Mouse (Mus musculus) E14TG2a.4 (cell line): ENCODE data around the gene Plppr3.

Experiments used
- H3K27me3 ChIP-seq: 2 replicates; pipeline ENCODE4 v1.6.1; 2014; ENCODE audit warnings: low read length, control low read depth; ENCODE audit not compliant: insufficient read depth
- H3K36me3 ChIP-seq: 2 replicates; pipeline ENCODE4 v1.6.1; 2014; ENCODE audit warnings: low read length, control low read depth; ENCODE audit not compliant: insufficient read depth
- H3K4me1 ChIP-seq: replicated peaks from 2 replicates; pipeline ENCODE4 v1.6.1; 2014; ENCODE audit warnings: low read depth, low read length, control low read depth
- H3K4me3 ChIP-seq: replicated peaks from 2 replicates; pipeline ENCODE4 v1.5.1; 2014; ENCODE audit warnings: mild to moderate bottlenecking, low read length
- H3K9me3 ChIP-seq: 2 replicates; pipeline ENCODE4 v1.6.1; 2014; ENCODE audit warnings: low read length, control low read depth
- CTCF ChIP-seq: conservative IDR thresholded peaks from 2 replicates; pipeline ENCODE4 v1.5.1; 2014; ENCODE audit warnings: low read length
- NANOG ChIP-seq: IDR thresholded peaks from 2 replicates; pipeline ENCODE4 v1.6.1; 2014; ENCODE audit warnings: borderline replicate concordance, low read length, mixed read lengths
- POU5F1 ChIP-seq: IDR thresholded peaks from 2 replicates; pipeline ENCODE4 v1.6.1; 2014; ENCODE audit warnings: low read length, borderline replicate concordance

Gene Plppr3

GRCm38 (mm10) chr10:79916808-79917531 is 42.5 kb upstream of the Plppr3 start, which contains the start of gene Kiss1r:
Gene Kiss1r, plus strand, starts transcription at chr10:79916971.
- H3K4me3 ChIP-seq: peak within 1 kb of the TSS; percentile 84
- TF ChIP-seq POU5F1: no peak
- no peak for TF ChIP-seq CTCF
- TF ChIP-seq NANOG: no peak

GRCm38 (mm10) chr10:79916081-79916480 is 41.6 kb upstream of the Plppr3 start:
- Histone ChIP-seq H3K9me3 (no peaks in the 10 kb centered on the region), H3K36me3 (peaks cover 8% of the 10 kb centered on the region), H3K27me3 (peaks cover 38% of the 10 kb centered on the region), H3K4me1 (peaks cover 73% of the 10 kb centered on the region), H3K4me3 (peak overlapping the region; percentile 84)
- TF ChIP-seq CTCF (no peak), NANOG (no peak), POU5F1 (no peak)

More at GRCm38 (mm10) chr10:79916808-79917531, 42.5 kb upstream of the Plppr3 start, which contains the start of gene Kiss1r:
- Histone ChIP-seq H3K4me1 (peaks cover 74% of the 10 kb centered on the region), H3K36me3 (peaks cover under 1% of the 10 kb centered on the region), H3K9me3 (no peaks in the 10 kb centered on the region), H3K27me3 (peaks cover 46% of the 10 kb centered on the region)

- H3K36me3 ChIP-seq: peaks cover 15% of the 10 kb centered on the region
- H3K4me1 ChIP-seq: peaks cover 65% of the 10 kb centered on the region
- no peaks in the 10 kb centered on the region for H3K9me3 ChIP-seq
- H3K4me3 ChIP-seq: no peak overlapping the region
- TF ChIP-seq NANOG: no peak
- TF ChIP-seq CTCF: no peak
- no peak for TF ChIP-seq POU5F1
- peaks cover 27% of the 10 kb centered on the region for H3K27me3 ChIP-seq
Measured at GRCm38 (mm10) chr10:79914948-79915596, 40.6 kb upstream of the Plppr3 start.

GRCm38 (mm10) chr10:79914131-79914947 is 39.9 kb upstream of the Plppr3 start:
- Histone ChIP-seq H3K4me1 (peaks cover 65% of the 10 kb centered on the region), H3K27me3 (peaks cover 23% of the 10 kb centered on the region), H3K36me3 (peaks cover 15% of the 10 kb centered on the region), H3K9me3 (no peaks in the 10 kb centered on the region), H3K4me3 (no peak overlapping the region)
- no peak for TF ChIP-seq POU5F1
- TF ChIP-seq NANOG: no peak
- no peak for TF ChIP-seq CTCF

GRCm38 (mm10) chr10:79912412-79912811 is 38.0 kb upstream of the Plppr3 start:
- H3K36me3 ChIP-seq: peaks cover 15% of the 10 kb centered on the region
- no peak for TF ChIP-seq NANOG
- no peak for TF ChIP-seq CTCF
- no peak for TF ChIP-seq POU5F1
- H3K4me1 ChIP-seq: peaks cover 53% of the 10 kb centered on the region

GRCm38 (mm10) chr10:79910556-79910955 is 36.1 kb upstream of the Plppr3 start, which contains the start of gene Gm26602:
Gene Gm26602, plus strand, starts transcription at chr10:79910856.
- H3K27me3 ChIP-seq: no peaks in the 10 kb centered on the region
- TF ChIP-seq NANOG (no peak), POU5F1 (no peak), CTCF (no peak)
- H3K4me1 ChIP-seq: peaks cover 49% of the 10 kb centered on the region
- H3K36me3 ChIP-seq: peaks cover 32% of the 10 kb centered on the region
- no peaks in the 10 kb centered on the region for H3K9me3 ChIP-seq
- H3K4me3 ChIP-seq: no peak within 1 kb of the TSS

More at GRCm38 (mm10) chr10:79912412-79912811, 38.0 kb upstream of the Plppr3 start:
- Histone ChIP-seq H3K9me3 (no peaks in the 10 kb centered on the region), H3K27me3 (peaks cover 4% of the 10 kb centered on the region), H3K4me3 (no peak overlapping the region; the same call in 1 of the 2 replicates)

GRCm38 (mm10) chr10:79909092-79909922 is 34.9 kb upstream of the Plppr3 start:
- Histone ChIP-seq H3K9me3 (no peaks in the 10 kb centered on the region), H3K4me1 (peaks cover 42% of the 10 kb centered on the region), H3K27me3 (no peaks in the 10 kb centered on the region), H3K4me3 (peak overlapping the region; percentile 94), H3K36me3 (peaks cover 42% of the 10 kb centered on the region)
- no peak for TF ChIP-seq NANOG
- TF ChIP-seq POU5F1: no peak
- no peak for TF ChIP-seq CTCF
